Mouse (Mus musculus) lung, postnatal 36 days (tissue): ENCODE measurements at regions not wholly inside any gene's neighbourhood (a gene's known extent, or its start where the extent isn't known, plus 50 kb on each side); places are given as distances from the start of the nearest gene placed in this dataset.

ENCODE experiments used
- DNase-seq: peaks from one replicate; pipeline ENCODE4 v3.0.0; 2022; ENCODE audit warnings: mixed read lengths

GRCm38 (mm10) chrX:5203101-5203500, 251.2 kb downstream of the Btbd35f27 start:
- peak; percentile 5 for DNase-seq
